Mouse (Mus musculus): Measurements from ENCODE around the gene Pikfyve. TPM values are rescaled to one million over a fixed set of nuclear protein-coding genes. Genes with fewer than 3 reads are reported as not detected.

The Pikfyve gene
- total and polyA plus RNA-seq, 2 experiments from 2014 or later = 10.4 to 30.1 TPM

DNA sequence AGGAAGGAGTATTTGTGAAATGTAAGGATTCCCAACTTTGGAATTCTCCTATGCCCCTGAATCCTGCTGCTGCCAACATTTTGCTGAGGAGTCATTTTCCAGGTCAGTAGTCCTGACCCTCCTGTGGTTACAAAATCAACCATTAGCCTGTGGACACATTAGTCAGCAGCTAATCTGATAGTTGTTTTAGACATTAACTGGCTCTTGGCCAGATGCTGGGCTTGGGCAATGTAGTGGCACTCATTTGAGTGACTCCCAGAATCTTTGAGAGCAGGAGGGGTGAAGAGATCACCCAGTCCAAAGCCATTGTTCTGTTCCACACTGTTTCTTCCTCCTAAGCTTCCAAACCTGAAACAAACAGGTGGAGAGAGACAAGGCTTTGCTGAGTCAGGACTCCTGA lies 31.7 kb upstream of the Pikfyve start:
- Histone ChIP-seq H3K27ac (ENCODE audit: low read depth, low read length) (no peak overlapping the region), H3K27me3 (ENCODE audit: insufficient read depth, low read length) (no peaks in the 10 kb centered on the region), H3K9ac (replicated peaks; ENCODE audit: low read length, poor library complexity, severe bottlenecking) (no peak overlapping the region), H3K4me1 (ENCODE audit: insufficient read depth, low read length) (no peaks in the 10 kb centered on the region), H3K4me3 (ENCODE audit: low read depth, low read length) (no peak overlapping the region), H3K4me2 (ENCODE audit: low read depth, low read length, poor library complexity, severe bottlenecking) (no peak overlapping the region), H3K36me3 (ENCODE audit: insufficient read depth, low read length) (peaks cover 13% of the 10 kb centered on the region), H3K9me3 (ENCODE audit: low read length) (no peaks in the 10 kb centered on the region)
- no peak for DNase-seq (ENCODE audit: low spot score)
- no peak for ATAC-seq (ENCODE audit: low FRiP score)
- no peak for TF ChIP-seq CTCF (IDR thresholded peaks at IDR 0.05)

DNA sequence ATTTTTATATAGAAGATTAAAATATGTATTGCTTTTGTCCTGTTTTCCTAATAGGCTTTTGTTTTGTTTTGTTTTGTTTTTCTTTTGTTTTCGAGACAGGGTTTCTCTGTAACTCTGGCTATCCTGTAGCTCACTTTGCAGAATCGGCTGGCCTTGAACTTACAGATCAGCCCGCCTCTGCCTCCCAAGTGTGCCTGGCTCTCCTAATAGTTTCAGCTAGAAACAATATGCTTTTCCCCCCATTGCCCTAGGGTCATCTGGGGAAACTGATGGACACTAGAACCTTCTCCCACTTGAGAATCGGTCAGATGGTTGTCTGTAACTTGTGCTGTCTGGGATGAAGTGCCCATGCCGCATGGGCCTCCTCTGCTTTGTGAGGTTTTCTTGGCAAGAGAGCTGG lies 30.4 kb upstream of the Pikfyve start:
- no peak for TF ChIP-seq CTCF (IDR thresholded peaks at IDR 0.05)
- H3K4me1 ChIP-seq (ENCODE audit: insufficient read depth, low read length) = no peaks in the 10 kb centered on the region
- peaks cover 24% of the 10 kb centered on the region for H3K36me3 ChIP-seq (ENCODE audit: insufficient read depth, low read length)
- WGBS = 93% methylated on average over 5 of the region's 5 CpGs
- H3K27ac ChIP-seq (ENCODE audit: low read depth, low read length) = no peak overlapping the region
- ATAC-seq (ENCODE audit: low FRiP score) (no peak), DNase-seq (ENCODE audit: low spot score) (no peak)
- no peak overlapping the region for H3K9ac ChIP-seq (replicated peaks; ENCODE audit: low read length, poor library complexity, severe bottlenecking)
- H3K4me2 ChIP-seq (ENCODE audit: low read depth, low read length, poor library complexity, severe bottlenecking) = no peak overlapping the region
- no peak overlapping the region for H3K4me3 ChIP-seq (ENCODE audit: low read depth, low read length)
- H3K9me3 ChIP-seq (ENCODE audit: low read length) = no peaks in the 10 kb centered on the region
- H3K27me3 ChIP-seq (ENCODE audit: insufficient read depth, low read length) = no peaks in the 10 kb centered on the region

DNA sequence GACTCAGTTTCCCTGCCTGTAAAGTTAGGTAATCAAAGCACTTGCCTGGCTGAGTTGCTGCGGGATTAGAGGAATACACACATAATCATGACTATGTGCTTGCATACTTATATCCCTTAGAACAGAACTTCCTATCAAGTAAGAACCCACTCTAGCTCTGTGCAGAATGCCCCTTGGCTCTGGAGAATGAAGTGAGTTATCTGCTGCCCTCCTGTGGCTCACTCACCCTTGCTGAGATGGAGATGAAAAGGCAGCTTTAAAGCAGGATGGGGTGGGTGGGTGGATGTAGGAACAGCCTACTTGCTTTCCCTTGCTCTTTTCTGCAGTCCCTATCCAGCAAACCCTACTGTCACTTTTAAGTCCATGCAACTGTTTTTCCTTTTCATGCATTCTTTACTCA lies 24.3 kb upstream of the Pikfyve start:
- no peak for DNase-seq (ENCODE audit: low spot score)
- H3K9ac ChIP-seq (replicated peaks; ENCODE audit: low read length, poor library complexity, severe bottlenecking) = no peak overlapping the region
- no peak overlapping the region for H3K4me2 ChIP-seq (ENCODE audit: low read depth, low read length, poor library complexity, severe bottlenecking)
- H3K27ac ChIP-seq (ENCODE audit: low read depth, low read length) = no peak overlapping the region
- no peaks in the 10 kb centered on the region for H3K27me3 ChIP-seq (ENCODE audit: insufficient read depth, low read length)
- TF ChIP-seq CTCF (IDR thresholded peaks at IDR 0.05) = peak; percentile 54
- no peak for ATAC-seq (ENCODE audit: low FRiP score)
- peaks cover 67% of the 10 kb centered on the region for H3K36me3 ChIP-seq (ENCODE audit: insufficient read depth, low read length)
- no peaks in the 10 kb centered on the region for H3K9me3 ChIP-seq (ENCODE audit: low read length)
- H3K4me3 ChIP-seq (ENCODE audit: low read depth, low read length) = no peak overlapping the region
- WGBS = 94% methylated on average over 1 of the region's 1 CpGs
- H3K4me1 ChIP-seq (ENCODE audit: insufficient read depth, low read length) = no peaks in the 10 kb centered on the region

DNA sequence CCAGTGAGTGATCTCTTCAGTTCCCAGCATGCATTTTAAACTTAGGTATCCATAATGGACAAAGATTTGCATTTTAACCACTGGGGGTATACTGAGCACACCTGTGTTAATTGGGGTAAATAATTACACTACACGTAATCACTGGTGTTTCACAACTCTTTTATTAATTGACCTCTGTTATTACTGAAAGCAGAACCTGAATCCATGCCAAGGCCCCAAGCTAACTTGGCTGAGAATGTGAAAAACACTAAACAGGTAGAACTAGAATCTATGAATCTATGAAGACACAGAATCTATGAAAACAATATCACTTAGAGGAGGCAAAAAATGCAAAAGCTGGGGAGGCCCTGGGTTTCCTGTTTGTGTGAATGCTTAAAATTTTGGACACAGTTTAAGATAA lies 19.0 kb upstream of the Pikfyve start:
- DNase-seq (ENCODE audit: low spot score) = no peak

DNA sequence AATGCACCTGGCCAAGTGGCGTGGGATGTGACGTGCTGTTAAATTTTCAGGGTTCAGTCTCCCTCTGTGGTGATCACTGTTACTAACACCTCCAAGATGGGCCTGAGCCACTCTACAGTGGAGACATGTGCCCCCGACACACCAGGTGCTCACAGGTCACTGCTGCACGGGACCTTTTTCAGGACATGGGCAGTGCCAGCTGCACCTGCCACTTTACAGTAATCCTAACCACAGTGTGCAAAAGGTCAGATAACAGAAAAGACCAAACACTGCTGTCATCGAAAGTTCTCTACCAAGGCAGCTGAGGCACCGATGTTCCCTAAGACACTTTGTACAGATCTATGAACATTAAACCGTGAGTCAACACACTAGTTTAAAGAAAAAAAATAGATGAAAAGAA lies 16.9 kb upstream of the Pikfyve start:
- no peak overlapping the region for H3K27ac ChIP-seq (ENCODE audit: low read depth, low read length)
- ATAC-seq (ENCODE audit: low FRiP score) (no peak), DNase-seq (ENCODE audit: low spot score) (no peak)
- 92% methylated on average over 7 of the region's 7 CpGs for WGBS
- H3K36me3 ChIP-seq (ENCODE audit: insufficient read depth, low read length) = peaks cover 44% of the 10 kb centered on the region
- H3K9me3 ChIP-seq (ENCODE audit: low read length) = no peaks in the 10 kb centered on the region
- H3K4me1 ChIP-seq (ENCODE audit: insufficient read depth, low read length) = no peaks in the 10 kb centered on the region
- H3K4me2 ChIP-seq (ENCODE audit: low read depth, low read length, poor library complexity, severe bottlenecking) = no peak overlapping the region
- no peak for TF ChIP-seq CTCF (IDR thresholded peaks at IDR 0.05)
- H3K27me3 ChIP-seq (ENCODE audit: insufficient read depth, low read length) = no peaks in the 10 kb centered on the region
- no peak overlapping the region for H3K9ac ChIP-seq (replicated peaks; ENCODE audit: low read length, poor library complexity, severe bottlenecking)
- H3K4me3 ChIP-seq (ENCODE audit: low read depth, low read length) = no peak overlapping the region

More for the DNA sequence above, 19.0 kb upstream of the Pikfyve start:
- peaks cover 58% of the 10 kb centered on the region for H3K36me3 ChIP-seq (ENCODE audit: insufficient read depth, low read length)
- no peaks in the 10 kb centered on the region for H3K9me3 ChIP-seq (ENCODE audit: low read length)
- no peak overlapping the region for H3K27ac ChIP-seq (ENCODE audit: low read depth, low read length)
- H3K4me2 ChIP-seq (ENCODE audit: low read depth, low read length, poor library complexity, severe bottlenecking) = no peak overlapping the region
- H3K4me3 ChIP-seq (ENCODE audit: low read depth, low read length) = no peak overlapping the region
- H3K27me3 ChIP-seq (ENCODE audit: insufficient read depth, low read length) = no peaks in the 10 kb centered on the region
- TF ChIP-seq CTCF (IDR thresholded peaks at IDR 0.05) = no peak
- ATAC-seq (ENCODE audit: low FRiP score) = no peak
- H3K9ac ChIP-seq (replicated peaks; ENCODE audit: low read length, poor library complexity, severe bottlenecking) = no peak overlapping the region
- WGBS = 90% methylated on average over 1 of the region's 1 CpGs
- no peaks in the 10 kb centered on the region for H3K4me1 ChIP-seq (ENCODE audit: insufficient read depth, low read length)

- no peak overlapping the region for H3K4me3 ChIP-seq (ENCODE audit: low read depth, low read length)
- H3K4me2 ChIP-seq (ENCODE audit: low read depth, low read length, poor library complexity, severe bottlenecking) = no peak overlapping the region
- H3K4me1 ChIP-seq (ENCODE audit: insufficient read depth, low read length) = no peaks in the 10 kb centered on the region
- no peak overlapping the region for H3K27ac ChIP-seq (ENCODE audit: low read depth, low read length)
- no peak overlapping the region for H3K9ac ChIP-seq (replicated peaks; ENCODE audit: low read length, poor library complexity, severe bottlenecking)
- H3K27me3 ChIP-seq (ENCODE audit: insufficient read depth, low read length) = no peaks in the 10 kb centered on the region
- ATAC-seq (ENCODE audit: low FRiP score) (no peak), DNase-seq (ENCODE audit: low spot score) (no peak)
- H3K36me3 ChIP-seq (ENCODE audit: insufficient read depth, low read length) = peaks cover 40% of the 10 kb centered on the region
- H3K9me3 ChIP-seq (ENCODE audit: low read length) = no peaks in the 10 kb centered on the region
- WGBS = 89% methylated on average over 5 of the region's 5 CpGs
- no peak for TF ChIP-seq CTCF (IDR thresholded peaks at IDR 0.05)
Observed at GRCm38 (mm10) chr1:65169947-65170346, 16.5 kb upstream of the Pikfyve start.
